Mouse (Mus musculus) cortical plate, adult 2 months (tissue): ENCODE measurements around the gene Psors1c2.

Source experiments
- CTCF ChIP-seq: fragments of 200-500 bp; IDR thresholded peaks from 2 replicates; pipeline ENCODE4 v1.5.1; 2011; ENCODE audit warnings: mild to moderate bottlenecking, control low read depth, low read length; ENCODE audit not compliant: insufficient read depth; ENCODE audit errors: extremely low read depth
- POLR2A ChIP-seq: fragments of 200-500 bp; IDR thresholded peaks from 2 replicates; pipeline ENCODE4 v1.6.1; 2011; ENCODE audit warnings: mild to moderate bottlenecking, low read length, control low read depth; ENCODE audit not compliant: insufficient read depth; ENCODE audit errors: extremely low read depth

DNA sequence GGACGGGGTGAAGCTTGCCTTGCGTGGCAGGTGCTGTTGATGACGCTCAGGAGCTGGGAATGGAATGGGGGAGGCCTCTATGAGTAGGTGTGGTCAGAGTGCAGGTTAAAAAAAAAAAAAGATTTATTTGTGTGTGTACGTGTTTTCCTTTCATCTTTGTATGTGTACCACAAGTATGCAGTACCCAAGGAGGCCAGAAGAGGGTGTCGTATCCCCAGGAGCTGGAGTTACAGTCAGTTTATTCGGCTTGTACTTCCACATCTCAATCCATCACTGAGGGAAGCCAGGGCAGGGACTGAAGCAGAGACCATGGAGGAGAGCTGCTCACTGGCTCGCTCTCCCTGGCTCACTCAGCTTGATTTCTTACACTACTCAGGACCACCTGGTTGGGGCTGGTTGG lies 38.5 kb downstream of the Psors1c2 start:
- TF ChIP-seq POLR2A (no peak), CTCF (no peak)
